Mouse (Mus musculus) hematopoietic stem cell, adult 5-6 weeks (primary cell): ENCODE results near the gene Rpl41. TPM values are rescaled to one million over a fixed set of nuclear protein-coding genes. Genes with fewer than 3 reads are reported as not detected.

ENCODE experiments used
- ATAC-seq, 2 experiments: fragments of 125-278 bp in 1 of 2; replicated peaks in 1 of 2; 2 replicates each; pipeline ENCODE4 v1.8.0; 2016 to 2017; ENCODE audit warnings: inconsistent platforms in 2 of 2, mild to moderate bottlenecking in 2 of 2, moderate number of reproducible peaks in 2 of 2, low read depth in 1 of 2, moderate TSS enrichment in 1 of 2; ENCODE audit not compliant: low FRiP score in 2 of 2, poor library complexity in 2 of 2, severe bottlenecking in 2 of 2, insufficient read depth in 1 of 2, low TSS enrichment in 1 of 2
- total RNA-seq: library from RNA; stranded (forward); fragments of 172-1452, 232-1000 nt; gene quantifications from 2 replicates; pipeline ENCODE4 v1.2.3, GENCODE M21; 2017

Gene Rpl41
- total RNA-seq, result 2,366 and 3,073 TPM in 2 replicates

- peak; percentile 82 to 87 for ATAC-seq
These were observed at the start of gene Rpl41 for GRCm38 (mm10) chr10:128548947-128549681. TSS of gene Rpl41 (minus strand) at chr10:128549305.

- no peak for ATAC-seq
These were observed 49.4 kb upstream of the Rpl41 start for GRCm38 (mm10) chr10:128598476-128598875.

GRCm38 (mm10) chr10:128592797-128593196, 43.7 kb upstream of the Rpl41 start:
- ATAC-seq, result no peak

GRCm38 (mm10) chr10:128591436-128591835, 42.3 kb upstream of the Rpl41 start:
- no peak for ATAC-seq

GRCm38 (mm10) chr10:128590193-128590690, 41.1 kb upstream of the Rpl41 start:
- ATAC-seq, result peak in 1 of 2 experiments; percentile 58; a peak in 1 of 4 replicates

- ATAC-seq, result peak; percentile 36 to 48; a peak in 3 of 4 replicates
These were observed 40.5 kb upstream of the Rpl41 start, which contains the start of gene Erbb3 for GRCm38 (mm10) chr10:128589464-128590192. TSS of gene Erbb3 (minus strand) at chr10:128589652.

GRCm38 (mm10) chr10:128588775-128589463, 39.8 kb upstream of the Rpl41 start:
- no peak for ATAC-seq

GRCm38 (mm10) chr10:128588136-128588535, 39.0 kb upstream of the Rpl41 start:
- no peak for ATAC-seq

GRCm38 (mm10) chr10:128587697-128588096, 38.6 kb upstream of the Rpl41 start:
- no peak for ATAC-seq

GRCm38 (mm10) chr10:128587120-128587519, 38.0 kb upstream of the Rpl41 start:
- ATAC-seq, result no peak

GRCm38 (mm10) chr10:128586546-128586945, 37.4 kb upstream of the Rpl41 start:
- ATAC-seq, result no peak

- no peak for ATAC-seq
These were observed 35.3 kb upstream of the Rpl41 start for GRCm38 (mm10) chr10:128584386-128584785.

- no peak for ATAC-seq
These were observed 34.5 kb upstream of the Rpl41 start for GRCm38 (mm10) chr10:128583644-128584043.

GRCm38 (mm10) chr10:128579731-128580130, 30.6 kb upstream of the Rpl41 start:
- no peak for ATAC-seq

GRCm38 (mm10) chr10:128579298-128579697, 30.2 kb upstream of the Rpl41 start:
- no peak for ATAC-seq

- ATAC-seq, result no peak
These were observed 29.2 kb upstream of the Rpl41 start for GRCm38 (mm10) chr10:128578330-128578729.

GRCm38 (mm10) chr10:128575063-128575462, 26.0 kb upstream of the Rpl41 start:
- no peak for ATAC-seq
